Mouse (Mus musculus): ENCODE measurements around the gene Akap13. TPM values are rescaled to one million over a fixed set of nuclear protein-coding genes. Genes with fewer than 3 reads are reported as not detected.
A peak's percentile ranks its signal among the peaks of the same experiment; 100 is the strongest.

Akap13 gene
- polyA plus RNA-seq, 1 experiment from 2014 or later, result 41.0 TPM

DNA sequence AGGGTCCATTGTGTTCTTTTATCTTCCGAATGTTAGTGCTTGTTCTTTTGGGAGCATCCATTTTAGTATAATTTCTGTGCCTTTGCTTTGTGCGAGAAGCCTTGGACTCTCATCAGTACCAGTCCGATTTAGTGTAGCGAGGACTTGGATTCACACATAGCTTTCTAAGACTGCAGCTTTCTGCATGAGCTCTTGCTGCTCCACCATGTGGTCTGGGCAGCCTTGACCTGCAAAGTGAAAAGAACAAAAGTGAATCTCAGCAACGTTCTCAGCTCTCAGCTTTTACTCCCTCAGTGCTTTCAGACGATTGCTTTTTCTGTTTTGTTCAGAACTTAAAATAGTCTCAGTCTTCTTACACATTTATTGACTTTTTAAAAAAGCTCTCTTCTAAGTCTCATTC lies 65.2 kb downstream of the Akap13 start:
- no peak for ATAC-seq (ENCODE audit: low read depth)
- 71% methylated on average over 6 of the region's 6 CpGs for WGBS (ENCODE audit: insufficient replicate concordance)
- Histone ChIP-seq H3K9ac (ENCODE audit: low read depth, low read length) (no peak overlapping the region), H3K9me3 (replicated peaks; ENCODE audit: control insufficient read depth, low read length) (no peaks in the 10 kb centered on the region), H3K4me3 (ENCODE audit: low read depth, low read length) (no peak overlapping the region), H3K4me2 (ENCODE audit: low read depth, low read length) (no peak overlapping the region), H3K27me3 (ENCODE audit: control insufficient read depth, insufficient read depth, low read depth, low read length) (no peaks in the 10 kb centered on the region), H3K4me1 (ENCODE audit: control insufficient read depth, low read depth, low read length) (peaks cover 2% of the 10 kb centered on the region; the same call in 1 of the 2 replicates), H3K36me3 (ENCODE audit: control insufficient read depth, insufficient read depth) (no peaks in the 10 kb centered on the region), H3K27ac (ENCODE audit: low read length) (no peak overlapping the region)

DNA sequence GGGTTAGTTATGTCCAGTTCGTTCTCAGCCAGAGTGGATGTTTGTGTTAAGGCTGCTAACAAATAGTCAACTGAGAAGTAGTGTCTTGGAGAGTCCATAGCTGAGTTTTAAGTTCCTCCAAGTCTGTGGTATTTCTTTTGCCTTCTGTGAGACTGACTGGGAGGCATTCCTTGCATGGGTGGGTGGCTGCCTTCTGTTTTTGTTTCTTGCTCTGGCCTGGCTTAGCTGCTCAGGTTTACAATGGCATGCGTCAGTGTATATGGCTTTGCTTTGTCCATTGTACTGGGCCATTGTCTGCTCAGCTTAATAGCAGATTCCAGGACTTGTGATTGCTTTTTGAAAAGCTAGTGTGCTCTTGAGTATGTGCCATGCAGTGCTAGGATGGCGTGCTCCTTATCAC lies 65.9 kb downstream of the Akap13 start:
- Histone ChIP-seq H3K4me1 (ENCODE audit: control insufficient read depth, low read depth, low read length) (peaks cover 2% of the 10 kb centered on the region; the same call in 1 of the 2 replicates), H3K36me3 (ENCODE audit: control insufficient read depth, insufficient read depth) (no peaks in the 10 kb centered on the region), H3K27me3 (ENCODE audit: control insufficient read depth, insufficient read depth, low read depth, low read length) (no peaks in the 10 kb centered on the region), H3K4me2 (ENCODE audit: low read depth, low read length) (no peak overlapping the region), H3K4me3 (ENCODE audit: low read depth, low read length) (no peak overlapping the region), H3K9me3 (replicated peaks; ENCODE audit: control insufficient read depth, low read length) (no peaks in the 10 kb centered on the region), H3K9ac (ENCODE audit: low read depth, low read length) (no peak overlapping the region), H3K27ac (ENCODE audit: low read length) (no peak overlapping the region)
- ATAC-seq (ENCODE audit: low read depth), result no peak
- WGBS (ENCODE audit: insufficient replicate concordance), result 61% methylated on average over 3 of the region's 3 CpGs

DNA sequence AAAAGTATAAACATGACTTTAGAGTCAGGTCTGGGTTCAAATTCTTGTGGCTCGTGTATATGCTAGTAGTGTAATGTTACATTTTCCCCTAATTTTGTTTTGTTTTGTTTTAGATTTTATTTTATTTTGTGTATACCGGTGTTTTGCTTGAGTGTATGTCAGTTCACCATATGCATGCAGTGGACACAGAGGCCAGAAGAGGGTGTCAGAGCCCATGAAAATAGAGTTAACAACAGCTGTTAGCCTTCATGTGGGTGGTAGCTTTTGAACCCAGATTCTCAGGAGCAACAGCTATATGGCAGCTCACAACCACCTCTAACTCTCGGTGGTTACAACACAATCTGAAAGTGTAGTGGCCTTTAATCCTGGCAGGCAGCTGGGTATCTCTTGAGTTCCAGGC lies 66.9 kb downstream of the Akap13 start:
- H3K4me2 ChIP-seq (ENCODE audit: low read depth, low read length), result no peak overlapping the region
- H3K9ac ChIP-seq (ENCODE audit: low read depth, low read length), result no peak overlapping the region
- no peaks in the 10 kb centered on the region for H3K27me3 ChIP-seq (ENCODE audit: control insufficient read depth, insufficient read depth, low read depth, low read length)
- H3K4me1 ChIP-seq (ENCODE audit: control insufficient read depth, low read depth, low read length), result peaks cover 2% of the 10 kb centered on the region; the same call in 1 of the 2 replicates
- no peaks in the 10 kb centered on the region for H3K9me3 ChIP-seq (replicated peaks; ENCODE audit: control insufficient read depth, low read length)
- no peaks in the 10 kb centered on the region for H3K36me3 ChIP-seq (ENCODE audit: control insufficient read depth, insufficient read depth)
- WGBS (ENCODE audit: insufficient replicate concordance), result 48% methylated on average over 3 of the region's 3 CpGs
- H3K27ac ChIP-seq (ENCODE audit: low read length), result no peak overlapping the region
- no peak overlapping the region for H3K4me3 ChIP-seq (ENCODE audit: low read depth, low read length)
- ATAC-seq (ENCODE audit: low read depth), result no peak

GRCm38 (mm10) chr7:75524789-75525569 lies 69.6 kb downstream of the Akap13 start:
- Histone ChIP-seq H3K9ac (ENCODE audit: low read depth, low read length) (no peak overlapping the region), H3K4me3 (ENCODE audit: low read depth, low read length) (no peak overlapping the region), H3K4me1 (ENCODE audit: control insufficient read depth, low read depth, low read length) (peaks cover 2% of the 10 kb centered on the region; the same call in 1 of the 2 replicates), H3K9me3 (replicated peaks; ENCODE audit: control insufficient read depth, low read length) (no peaks in the 10 kb centered on the region), H3K27me3 (ENCODE audit: control insufficient read depth, insufficient read depth, low read depth, low read length) (no peaks in the 10 kb centered on the region), H3K36me3 (ENCODE audit: control insufficient read depth, insufficient read depth) (no peaks in the 10 kb centered on the region), H3K27ac (ENCODE audit: low read length) (no peak overlapping the region), H3K4me2 (ENCODE audit: low read depth, low read length) (no peak overlapping the region)
- no peak for ATAC-seq (ENCODE audit: low read depth)

DNA sequence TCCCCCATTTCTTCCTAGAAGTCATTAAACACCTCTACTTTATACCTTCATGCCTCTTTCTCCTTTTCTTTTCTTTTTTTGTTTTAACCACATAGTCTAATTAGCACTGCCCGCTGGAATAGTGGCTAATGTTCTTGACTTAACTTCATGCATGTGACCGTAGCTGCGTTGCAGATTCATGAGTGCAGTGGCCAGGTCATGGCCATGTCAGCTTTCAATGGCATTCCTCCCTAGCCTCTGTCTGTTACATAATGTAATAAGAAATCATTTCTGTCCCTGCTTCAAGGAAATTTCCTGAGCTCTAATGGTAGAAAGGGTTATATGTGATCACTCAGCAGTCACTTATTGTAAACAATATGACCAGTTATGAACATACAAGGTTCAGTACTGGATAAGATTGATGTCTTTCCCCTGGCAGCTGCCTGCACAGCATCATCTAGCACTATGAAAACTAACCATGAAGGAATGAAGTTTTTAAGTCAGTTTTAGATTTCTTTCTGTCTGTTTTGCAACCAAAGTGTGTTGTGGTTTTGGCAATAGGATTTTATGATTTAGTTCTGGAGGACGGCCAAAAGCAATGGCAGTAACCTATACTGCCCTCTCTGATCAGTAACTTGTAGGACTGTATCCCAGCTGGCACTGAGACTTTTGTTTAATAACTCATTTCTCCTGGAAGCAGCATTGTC lies 70.5 kb downstream of the Akap13 start:
- H3K27me3 ChIP-seq (ENCODE audit: control insufficient read depth, insufficient read depth, low read depth, low read length), result no peaks in the 10 kb centered on the region

DNA sequence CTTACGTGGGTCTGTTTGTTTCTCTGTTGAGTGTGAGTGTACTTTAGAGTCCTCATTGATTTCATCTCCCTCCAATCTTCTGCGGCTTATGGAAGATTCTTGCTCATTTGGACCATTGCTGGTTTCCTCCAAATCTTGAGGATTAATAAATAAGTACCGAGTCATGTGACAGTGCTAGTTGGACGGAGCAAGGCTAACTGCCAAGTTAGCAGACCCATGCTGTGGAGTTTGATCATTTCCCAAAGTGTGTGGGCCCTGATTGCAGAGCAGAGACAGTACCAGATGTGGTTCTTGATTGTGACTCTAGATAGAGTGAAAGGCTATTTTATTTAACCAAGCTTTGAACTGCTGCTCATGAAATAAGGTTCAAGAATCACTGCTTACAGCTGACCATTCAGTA lies 73.4 kb downstream of the Akap13 start:
- 60% methylated on average over 4 of the region's 4 CpGs for WGBS (ENCODE audit: insufficient replicate concordance)
- H3K36me3 ChIP-seq (ENCODE audit: control insufficient read depth, insufficient read depth), result no peaks in the 10 kb centered on the region
- H3K27ac ChIP-seq (ENCODE audit: low read length), result no peak overlapping the region
- peaks cover 2% of the 10 kb centered on the region; the same call in 1 of the 2 replicates for H3K4me1 ChIP-seq (ENCODE audit: control insufficient read depth, low read depth, low read length)
- no peak overlapping the region for H3K4me2 ChIP-seq (ENCODE audit: low read depth, low read length)
- no peaks in the 10 kb centered on the region for H3K9me3 ChIP-seq (replicated peaks; ENCODE audit: control insufficient read depth, low read length)
- H3K4me3 ChIP-seq (ENCODE audit: low read depth, low read length), result no peak overlapping the region
- no peaks in the 10 kb centered on the region for H3K27me3 ChIP-seq (ENCODE audit: control insufficient read depth, insufficient read depth, low read depth, low read length)
- H3K9ac ChIP-seq (ENCODE audit: low read depth, low read length), result no peak overlapping the region
- no peak for ATAC-seq (ENCODE audit: low read depth)

More for the DNA sequence above, 70.5 kb downstream of the Akap13 start:
- peaks cover 2% of the 10 kb centered on the region; the same call in 1 of the 2 replicates for H3K4me1 ChIP-seq (ENCODE audit: control insufficient read depth, low read depth, low read length)
- no peaks in the 10 kb centered on the region for H3K9me3 ChIP-seq (replicated peaks; ENCODE audit: control insufficient read depth, low read length)
- no peak for ATAC-seq (ENCODE audit: low read depth)
- H3K4me3 ChIP-seq (ENCODE audit: low read depth, low read length), result no peak overlapping the region
- WGBS (ENCODE audit: insufficient replicate concordance), result 66% methylated on average over 4 of the region's 4 CpGs
- no peaks in the 10 kb centered on the region for H3K36me3 ChIP-seq (ENCODE audit: control insufficient read depth, insufficient read depth)
- H3K4me2 ChIP-seq (ENCODE audit: low read depth, low read length), result no peak overlapping the region
- no peak overlapping the region for H3K9ac ChIP-seq (ENCODE audit: low read depth, low read length)
- no peak overlapping the region for H3K27ac ChIP-seq (ENCODE audit: low read length)

DNA sequence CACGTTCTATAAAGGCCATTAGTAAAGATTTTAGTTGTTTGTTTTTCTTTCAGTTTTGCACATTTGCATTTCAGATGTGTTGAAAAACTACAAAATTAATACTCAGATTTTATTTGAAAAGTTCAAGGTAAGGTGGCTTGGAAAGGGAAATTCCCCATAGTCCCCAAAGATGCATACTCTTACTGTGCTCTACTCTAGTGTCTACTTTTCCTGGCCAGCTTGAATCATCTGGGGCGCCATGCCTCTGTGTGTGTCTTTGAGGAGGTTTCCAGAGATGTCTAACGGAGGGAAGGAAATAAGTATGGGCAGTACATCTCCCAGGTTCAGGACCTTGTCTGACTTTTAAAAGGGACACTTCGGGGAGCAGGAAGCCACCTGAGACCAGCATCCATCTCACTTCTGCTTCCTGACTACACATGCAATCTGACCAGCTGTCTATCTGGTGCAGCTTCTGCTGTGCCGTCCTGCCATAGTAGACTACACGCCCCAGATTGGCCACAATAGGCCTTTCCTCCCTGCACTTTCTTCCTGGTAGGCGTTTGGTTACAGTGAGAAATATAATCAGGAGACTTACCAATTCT lies 74.6 kb downstream of the Akap13 start:
- Histone ChIP-seq H3K27ac (ENCODE audit: low read length) (no peak overlapping the region), H3K4me2 (ENCODE audit: low read depth, low read length) (no peak overlapping the region), H3K9ac (ENCODE audit: low read depth, low read length) (no peak overlapping the region), H3K27me3 (ENCODE audit: control insufficient read depth, insufficient read depth, low read depth, low read length) (no peaks in the 10 kb centered on the region), H3K4me1 (ENCODE audit: control insufficient read depth, low read depth, low read length) (no peaks in the 10 kb centered on the region), H3K9me3 (replicated peaks; ENCODE audit: control insufficient read depth, low read length) (no peaks in the 10 kb centered on the region), H3K4me3 (ENCODE audit: low read depth, low read length) (no peak overlapping the region), H3K36me3 (ENCODE audit: control insufficient read depth, insufficient read depth) (no peaks in the 10 kb centered on the region)
- 52% methylated on average over 7 of the region's 7 CpGs for WGBS (ENCODE audit: insufficient replicate concordance)
- no peak for ATAC-seq (ENCODE audit: low read depth)

DNA sequence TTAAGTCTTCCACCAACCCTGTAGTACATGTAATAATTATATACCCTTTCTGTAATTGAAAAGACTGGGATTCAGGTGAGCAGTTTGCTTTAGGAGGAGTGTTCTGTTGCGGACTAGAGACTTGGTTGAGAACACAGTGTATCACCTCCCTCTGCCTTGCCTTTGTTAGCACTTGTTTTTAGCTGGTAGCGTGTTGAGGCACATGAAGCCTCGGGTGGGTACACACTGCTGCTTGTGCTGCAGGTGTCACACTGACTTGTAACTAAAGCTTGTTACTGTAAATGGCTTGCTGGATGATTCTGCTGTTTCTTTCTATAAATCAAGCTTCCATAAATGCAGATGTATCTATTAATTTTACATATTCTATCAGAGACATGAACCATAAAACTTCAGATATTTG lies 75.3 kb downstream of the Akap13 start:
- Histone ChIP-seq H3K9me3 (replicated peaks; ENCODE audit: control insufficient read depth, low read length) (no peaks in the 10 kb centered on the region), H3K4me2 (ENCODE audit: low read depth, low read length) (no peak overlapping the region), H3K4me1 (ENCODE audit: control insufficient read depth, low read depth, low read length) (no peaks in the 10 kb centered on the region), H3K4me3 (ENCODE audit: low read depth, low read length) (no peak overlapping the region), H3K27me3 (ENCODE audit: control insufficient read depth, insufficient read depth, low read depth, low read length) (no peaks in the 10 kb centered on the region), H3K36me3 (ENCODE audit: control insufficient read depth, insufficient read depth) (no peaks in the 10 kb centered on the region), H3K9ac (ENCODE audit: low read depth, low read length) (no peak overlapping the region), H3K27ac (ENCODE audit: low read length) (no peak overlapping the region)
- 66% methylated on average over 3 of the region's 3 CpGs for WGBS (ENCODE audit: insufficient replicate concordance)
- ATAC-seq (ENCODE audit: low read depth), result no peak

GRCm38 (mm10) chr7:75533079-75533478 lies 77.7 kb downstream of the Akap13 start:
- peak; percentile 69; the same call in 1 of the 2 replicates for ATAC-seq (ENCODE audit: low read depth)
- H3K27me3 ChIP-seq (ENCODE audit: control insufficient read depth, insufficient read depth, low read depth, low read length), result no peaks in the 10 kb centered on the region
- H3K4me3 ChIP-seq (ENCODE audit: low read depth, low read length), result no peak overlapping the region
- no peak overlapping the region for H3K27ac ChIP-seq (ENCODE audit: low read length)
- H3K4me2 ChIP-seq (ENCODE audit: low read depth, low read length), result no peak overlapping the region
- H3K36me3 ChIP-seq (ENCODE audit: control insufficient read depth, insufficient read depth), result no peaks in the 10 kb centered on the region
- 75% methylated on average over 5 of the region's 5 CpGs for WGBS (ENCODE audit: insufficient replicate concordance)
- no peaks in the 10 kb centered on the region for H3K9me3 ChIP-seq (replicated peaks; ENCODE audit: control insufficient read depth, low read length)
- H3K4me1 ChIP-seq (ENCODE audit: control insufficient read depth, low read depth, low read length), result no peaks in the 10 kb centered on the region
- no peak overlapping the region for H3K9ac ChIP-seq (ENCODE audit: low read depth, low read length)
